Mouse (Mus musculus) limb, embryonic 12.5 days (tissue): ENCODE measurements around the gene Ada. TPM values are rescaled to one million over a fixed set of nuclear protein-coding genes. Genes with fewer than 3 reads are reported as not detected.

Experiments
- ATAC-seq: fragments of 200-750 bp; cut with Nextera tagmentation; 2 replicates; pipeline ENCODE4 v1.8.0; 2017; ENCODE audit warnings: low read depth, moderate TSS enrichment; ENCODE audit not compliant: insufficient number of reproducible peaks, insufficient read depth, low FRiP score, low TSS enrichment
- H3K27ac ChIP-seq: fragments of 300-500 bp; sonication (generic); 2 replicates; pipeline ENCODE4 v1.5.1; 2016; ENCODE audit warnings: mild to moderate bottlenecking, moderate library complexity
- H3K27me3 ChIP-seq: fragments of 300-500 bp; sonication (generic); 2 replicates; pipeline ENCODE4 v1.6.1; 2016; ENCODE audit warnings: mild to moderate bottlenecking, moderate library complexity
- H3K36me3 ChIP-seq: fragments of 300-500 bp; sonication (generic); 2 replicates; pipeline ENCODE4 v1.6.1; 2016; ENCODE audit warnings: mild to moderate bottlenecking, moderate library complexity
- H3K4me1 ChIP-seq: fragments of 300-500 bp; sonication (generic); replicated peaks from 2 replicates; pipeline ENCODE4 v1.6.1; 2016
- H3K4me2 ChIP-seq: fragments of 300-500 bp; sonication (generic); 2 replicates; pipeline ENCODE4 v1.6.1; 2016; ENCODE audit warnings: mild to moderate bottlenecking, moderate library complexity
- H3K4me3 ChIP-seq: fragments of 300-500 bp; sonication (generic); replicated peaks from 2 replicates; pipeline ENCODE4 v1.5.1; 2016; ENCODE audit warnings: mild to moderate bottlenecking
- H3K9ac ChIP-seq: fragments of 300-500 bp; sonication (generic); replicated peaks from 2 replicates; pipeline ENCODE4 v1.6.1; 2016; ENCODE audit warnings: mild to moderate bottlenecking, moderate library complexity
- H3K9me3 ChIP-seq: fragments of 300-500 bp; sonication (generic); 2 replicates; pipeline ENCODE4 v1.6.1; 2016; ENCODE audit warnings: mild to moderate bottlenecking, moderate library complexity
- WGBS: fragments of 180-500 bp; shearing (Covaris S2); methylation state at CpG from one replicate; pipeline ENCODE4 v1.1.7; 2016; 5-methylcytosine and 5-hydroxymethylcytosine counted together
- polyA plus RNA-seq: library from polyadenylated mRNA; unstranded; fragments of >200 nt; fragmentation: Nextera tagmentation; extraction: Ambion mirVana; gene quantifications from 2 replicates; pipeline ENCODE4 v1.2.1, GENCODE M21; 2016

The Ada gene
- polyA plus RNA-seq, 1 experiment from 2014 or later, result 8.1 TPM

- H3K4me1 ChIP-seq, result no peaks in the 10 kb centered on the region
- H3K27ac ChIP-seq, result no peak overlapping the region
- no peak overlapping the region for H3K9ac ChIP-seq
- no peak overlapping the region for H3K4me2 ChIP-seq
- H3K9me3 ChIP-seq, result no peaks in the 10 kb centered on the region
- WGBS, result 59% methylated on average over 1 of the region's 1 CpGs
- no peaks in the 10 kb centered on the region for H3K36me3 ChIP-seq
- no peak overlapping the region for H3K4me3 ChIP-seq
- no peaks in the 10 kb centered on the region for H3K27me3 ChIP-seq
- ATAC-seq, result no peak
Observed at GRCm38 (mm10) chr2:163766890-163767289, 16.9 kb upstream of the Ada start.

DNA sequence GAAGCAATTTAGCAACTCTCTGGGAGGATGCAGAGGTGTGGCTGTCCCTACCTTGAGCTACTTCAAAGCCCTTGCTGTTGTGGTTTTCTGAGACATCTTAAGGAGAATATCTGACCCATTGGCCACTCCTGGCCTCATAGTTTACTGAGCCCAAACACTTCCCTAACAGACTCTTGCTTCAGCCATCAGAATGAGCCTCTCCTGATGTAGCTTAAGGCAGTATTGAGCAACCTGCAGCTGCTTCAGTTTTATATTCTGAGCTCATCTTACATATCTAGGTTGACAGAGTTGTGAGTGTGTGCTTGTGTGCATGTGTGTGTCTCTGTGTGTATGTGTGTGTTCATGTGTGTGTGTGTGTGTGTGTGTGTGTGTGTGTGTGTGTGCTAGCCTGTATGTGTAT lies 16.2 kb upstream of the Ada start:
- H3K27ac ChIP-seq, result no peak overlapping the region
- no peaks in the 10 kb centered on the region; the same call in 1 of the 2 replicates for H3K4me1 ChIP-seq
- no peak overlapping the region for H3K4me3 ChIP-seq
- no peak overlapping the region for H3K4me2 ChIP-seq
- ATAC-seq, result no peak
- no peaks in the 10 kb centered on the region for H3K36me3 ChIP-seq
- no peak overlapping the region for H3K9ac ChIP-seq
- no peaks in the 10 kb centered on the region for H3K9me3 ChIP-seq
- no peaks in the 10 kb centered on the region for H3K27me3 ChIP-seq

DNA sequence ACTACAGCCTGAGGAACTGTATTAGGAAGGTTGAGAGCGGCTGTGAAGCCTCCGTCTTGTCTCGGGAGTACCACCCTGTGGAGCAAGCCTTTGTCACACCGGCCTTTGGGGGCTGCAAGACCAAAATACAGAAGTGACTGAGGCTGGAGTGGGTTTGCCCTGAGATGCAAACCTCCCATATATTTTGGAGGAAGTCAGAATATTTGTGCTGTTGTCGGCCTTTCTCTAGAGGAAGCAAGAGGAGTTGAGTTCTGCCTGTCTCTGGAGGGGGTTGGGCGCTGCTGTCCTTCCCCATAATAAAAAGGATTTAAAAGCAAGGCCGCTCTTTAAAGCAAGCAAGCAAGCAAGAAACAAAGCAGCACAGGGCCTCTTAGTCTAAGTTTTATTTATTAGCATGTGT lies 11.4 kb upstream of the Ada start:
- Histone ChIP-seq H3K9ac (no peak overlapping the region), H3K36me3 (no peaks in the 10 kb centered on the region), H3K27me3 (no peaks in the 10 kb centered on the region), H3K4me3 (no peak overlapping the region), H3K9me3 (no peaks in the 10 kb centered on the region), H3K4me1 (no peaks in the 10 kb centered on the region; the same call in 1 of the 2 replicates), H3K27ac (no peak overlapping the region), H3K4me2 (no peak overlapping the region)
- 85% methylated on average over 7 of the region's 7 CpGs for whole genome bisulfite sequencing
- ATAC-seq, result no peak

DNA sequence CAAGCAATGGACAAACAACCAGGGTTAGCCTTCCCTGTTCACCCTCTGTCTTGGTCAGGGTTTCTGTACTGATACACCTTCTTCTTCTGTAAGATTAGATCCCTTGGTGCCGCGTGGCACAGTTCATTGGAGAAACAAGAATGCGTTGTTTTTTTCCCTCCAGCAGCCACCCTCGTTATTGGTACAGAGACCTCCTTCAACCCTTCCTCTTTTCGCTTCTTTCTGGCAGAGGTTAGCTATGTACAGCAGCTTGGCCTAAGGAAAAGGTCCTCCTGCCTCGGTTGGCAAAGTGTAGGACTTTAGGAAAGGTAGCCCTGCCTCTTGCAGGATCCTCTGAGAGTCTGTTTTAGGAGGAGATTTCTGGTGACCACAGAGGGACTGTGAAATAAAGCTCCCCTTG lies 10.6 kb upstream of the Ada start:
- ATAC-seq, result no peak
- Histone ChIP-seq H3K27ac (no peak overlapping the region), H3K4me1 (no peaks in the 10 kb centered on the region; the same call in 1 of the 2 replicates), H3K4me2 (no peak overlapping the region), H3K27me3 (no peaks in the 10 kb centered on the region), H3K4me3 (no peak overlapping the region), H3K9me3 (no peaks in the 10 kb centered on the region), H3K36me3 (no peaks in the 10 kb centered on the region), H3K9ac (no peak overlapping the region)
- 80% methylated on average over 6 of the region's 6 CpGs for WGBS

GRCm38 (mm10) chr2:163758146-163758545 lies 8.1 kb upstream of the Ada start:
- no peak overlapping the region for H3K4me3 ChIP-seq
- H3K36me3 ChIP-seq, result no peaks in the 10 kb centered on the region
- 71% methylated on average over 2 of the region's 2 CpGs for WGBS
- no peaks in the 10 kb centered on the region for H3K9me3 ChIP-seq
- no peaks in the 10 kb centered on the region; the same call in 1 of the 2 replicates for H3K4me1 ChIP-seq
- no peak for ATAC-seq
- no peaks in the 10 kb centered on the region for H3K27me3 ChIP-seq
- H3K4me2 ChIP-seq, result no peak overlapping the region
- no peak overlapping the region for H3K27ac ChIP-seq
- no peak overlapping the region for H3K9ac ChIP-seq

DNA sequence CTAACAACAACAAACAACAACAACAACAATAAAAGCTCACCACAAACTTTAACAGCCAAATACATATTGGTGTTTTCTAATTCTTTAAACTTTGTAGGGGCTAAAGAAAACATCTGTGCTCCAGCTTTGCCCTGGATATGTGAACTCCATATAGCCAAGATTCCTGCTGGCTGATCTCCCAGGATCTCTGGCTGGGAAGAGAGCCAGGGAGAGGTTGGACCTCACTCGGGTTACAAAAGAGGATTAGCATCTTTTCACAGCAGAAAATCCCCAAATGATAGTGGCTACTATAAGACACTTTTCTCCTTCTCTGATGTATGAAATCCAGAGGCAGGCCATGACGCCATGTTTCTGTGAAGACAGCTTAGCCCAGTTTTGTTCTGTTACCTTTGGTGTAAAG lies 6.7 kb upstream of the Ada start:
- ATAC-seq, result no peak
- Histone ChIP-seq H3K9ac (no peak overlapping the region), H3K4me3 (no peak overlapping the region), H3K9me3 (no peaks in the 10 kb centered on the region), H3K4me1 (no peaks in the 10 kb centered on the region; the same call in 1 of the 2 replicates), H3K4me2 (no peak overlapping the region), H3K27ac (no peak overlapping the region), H3K27me3 (no peaks in the 10 kb centered on the region), H3K36me3 (no peaks in the 10 kb centered on the region)
- 60% methylated on average over 2 of the region's 2 CpGs for WGBS

DNA sequence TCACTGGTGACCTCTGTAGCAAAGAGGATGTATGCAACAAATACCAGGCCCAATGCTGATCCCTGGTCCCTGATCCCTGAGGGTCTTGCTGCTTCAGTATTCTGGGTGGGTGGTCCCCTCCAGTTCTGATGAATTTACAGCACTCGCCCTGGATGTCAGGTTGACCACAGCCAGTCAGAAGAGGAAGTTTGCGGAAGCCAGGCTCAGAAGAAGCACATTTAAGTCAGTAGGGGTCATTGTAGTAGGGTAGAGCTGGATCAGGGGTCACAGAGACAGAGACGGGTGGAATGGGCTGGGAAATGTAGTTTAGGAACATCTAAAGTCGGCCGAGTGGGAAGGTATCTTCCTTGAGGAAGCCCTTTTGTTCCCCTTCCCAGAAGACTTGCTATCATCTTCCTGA lies 4.2 kb upstream of the Ada start:
- 61% methylated on average over 5 of the region's 5 CpGs for WGBS
- Histone ChIP-seq H3K36me3 (no peaks in the 10 kb centered on the region), H3K4me3 (no peak overlapping the region), H3K9me3 (no peaks in the 10 kb centered on the region), H3K4me1 (peaks cover 10% of the 10 kb centered on the region), H3K4me2 (no peak overlapping the region), H3K27me3 (peaks cover 4% of the 10 kb centered on the region), H3K27ac (no peak overlapping the region), H3K9ac (no peak overlapping the region)
- no peak for ATAC-seq

DNA sequence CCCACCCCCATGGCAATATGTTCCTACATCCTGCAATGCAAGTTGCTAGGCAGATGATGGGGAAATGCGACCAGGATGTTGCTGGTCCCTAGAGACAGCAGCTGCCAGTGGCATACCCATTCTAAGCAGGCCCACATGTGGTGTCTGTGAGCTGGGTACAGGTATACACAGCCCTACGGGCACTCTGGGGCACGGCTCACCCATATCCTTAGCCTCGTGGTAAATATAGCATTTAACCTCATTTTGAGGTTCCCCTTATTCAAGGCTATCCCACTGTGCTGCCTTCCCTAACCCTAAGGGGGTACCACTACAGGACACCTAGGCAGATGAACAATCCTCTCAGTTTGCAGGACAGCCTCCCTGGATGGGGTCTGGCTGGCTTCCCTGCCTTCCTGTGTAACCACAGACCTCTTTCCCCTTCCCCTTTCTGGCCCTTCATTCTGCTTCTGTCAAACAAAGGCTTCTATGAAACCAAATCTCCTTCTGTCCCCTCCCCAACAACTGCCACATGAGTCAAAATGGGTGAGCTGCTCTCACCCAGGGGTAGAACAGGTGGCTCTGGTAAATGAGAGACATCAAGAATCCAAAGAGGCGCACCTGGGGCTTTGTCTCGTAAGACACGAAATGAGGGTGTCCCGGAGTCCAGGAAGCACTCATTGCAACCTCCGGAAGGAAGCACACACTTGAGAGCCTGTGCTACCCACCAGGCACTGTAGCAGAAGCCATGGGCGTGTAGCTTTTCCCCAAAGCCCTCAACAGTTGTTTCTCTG lies 5.1 kb downstream of the Ada start:
- no peak for ATAC-seq
- H3K27me3 ChIP-seq, result peaks cover 14% of the 10 kb centered on the region
- no peak overlapping the region for H3K9ac ChIP-seq
- H3K36me3 ChIP-seq, result no peaks in the 10 kb centered on the region
- WGBS, result 77% methylated on average over 10 of the region's 10 CpGs
- H3K4me3 ChIP-seq, result no peak overlapping the region
- no peak overlapping the region for H3K27ac ChIP-seq
- H3K9me3 ChIP-seq, result no peaks in the 10 kb centered on the region
- peaks cover 12% of the 10 kb centered on the region for H3K4me1 ChIP-seq
- H3K4me2 ChIP-seq, result no peak overlapping the region

DNA sequence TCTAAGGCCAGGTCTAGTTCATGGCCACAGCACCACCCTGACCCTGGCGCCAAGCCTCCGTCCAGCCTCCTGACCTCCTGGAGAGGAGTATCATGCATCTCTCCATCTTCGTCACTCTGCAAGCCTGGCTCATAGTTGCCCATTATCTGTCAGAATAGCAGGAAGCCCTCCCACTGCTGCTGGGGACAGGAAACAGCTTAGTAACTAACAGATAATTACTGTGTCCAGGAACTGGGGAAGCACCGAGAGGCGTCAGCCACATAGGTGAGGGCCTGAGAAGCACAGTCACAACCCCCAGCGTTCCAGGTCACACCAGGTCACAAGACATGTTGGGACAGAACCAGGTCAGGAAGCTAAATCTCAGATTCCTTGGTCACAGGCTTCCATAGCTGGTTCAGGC lies 6.7 kb downstream of the Ada start:
- peaks cover 2% of the 10 kb centered on the region; the same call in 1 of the 2 replicates for H3K4me1 ChIP-seq
- no peaks in the 10 kb centered on the region for H3K9me3 ChIP-seq
- ATAC-seq, result no peak
- WGBS, result 53% methylated on average over 6 of the region's 6 CpGs
- no peak overlapping the region for H3K4me2 ChIP-seq
- no peak overlapping the region for H3K9ac ChIP-seq
- H3K4me3 ChIP-seq, result no peak overlapping the region
- peaks cover 4% of the 10 kb centered on the region; the same call in 1 of the 2 replicates for H3K27me3 ChIP-seq
- no peak overlapping the region for H3K27ac ChIP-seq
- H3K36me3 ChIP-seq, result no peaks in the 10 kb centered on the region

- H3K4me2 ChIP-seq, result no peak overlapping the region
- no peaks in the 10 kb centered on the region for H3K9me3 ChIP-seq
- no peak for ATAC-seq
- no peak overlapping the region for H3K27ac ChIP-seq
- 74% methylated on average over 5 of the region's 5 CpGs for WGBS
- H3K4me3 ChIP-seq, result no peak overlapping the region
- peaks cover 2% of the 10 kb centered on the region; the same call in 1 of the 2 replicates for H3K4me1 ChIP-seq
- peaks cover 4% of the 10 kb centered on the region; the same call in 1 of the 2 replicates for H3K27me3 ChIP-seq
- H3K9ac ChIP-seq, result no peak overlapping the region
- no peaks in the 10 kb centered on the region for H3K36me3 ChIP-seq
Observed at GRCm38 (mm10) chr2:163742656-163743055, 7.4 kb downstream of the Ada start.

- Histone ChIP-seq H3K4me2 (no peak overlapping the region), H3K27ac (no peak overlapping the region), H3K4me3 (no peak overlapping the region), H3K36me3 (peaks cover 20% of the 10 kb centered on the region; the same call in 1 of the 2 replicates), H3K9me3 (no peaks in the 10 kb centered on the region), H3K4me1 (no peaks in the 10 kb centered on the region), H3K27me3 (no peaks in the 10 kb centered on the region), H3K9ac (no peak overlapping the region)
- ATAC-seq, result no peak
- 85% methylated on average over 6 of the region's 6 CpGs for WGBS
Observed at GRCm38 (mm10) chr2:163735980-163736379, 14.1 kb downstream of the Ada start.

GRCm38 (mm10) chr2:163735163-163735562 lies 14.9 kb downstream of the Ada start:
- Histone ChIP-seq H3K36me3 (peaks cover 28% of the 10 kb centered on the region), H3K27ac (no peak overlapping the region), H3K4me3 (no peak overlapping the region), H3K27me3 (no peaks in the 10 kb centered on the region), H3K9me3 (no peaks in the 10 kb centered on the region), H3K4me1 (no peaks in the 10 kb centered on the region), H3K9ac (no peak overlapping the region), H3K4me2 (no peak overlapping the region)
- ATAC-seq, result no peak
- WGBS, result 92% methylated on average over 9 of the region's 9 CpGs
